Mouse (Mus musculus): ENCODE measurements around the gene Sacs.

DNA sequence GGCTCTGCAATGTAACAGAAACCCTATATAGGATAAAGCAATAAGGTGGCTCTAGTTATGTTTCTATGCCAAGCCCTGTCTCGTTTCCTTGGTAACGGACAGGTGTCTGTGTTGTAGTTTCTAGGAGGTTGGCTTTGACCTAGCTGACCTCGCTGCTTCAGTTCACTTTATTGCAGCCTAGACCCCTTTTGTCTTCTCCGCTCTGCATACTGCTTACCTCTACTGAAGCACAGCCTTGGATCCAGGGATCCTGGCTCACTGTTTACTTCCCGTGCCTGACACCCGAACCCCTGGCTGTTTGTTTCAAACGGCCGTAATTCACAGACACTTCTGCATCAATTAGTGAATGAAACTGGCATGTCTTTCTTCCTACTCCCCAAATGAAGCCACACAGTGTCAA, 5.1 kb downstream of the Sacs start:
- no peak for TF ChIP-seq TAL1 (IDR thresholded peaks at IDR 0.05; ENCODE audit: low read length)
- TF ChIP-seq GATA1 (IDR thresholded peaks at IDR 0.05; ENCODE audit: low read length) = no peak
